In the genomic region with DNA sequence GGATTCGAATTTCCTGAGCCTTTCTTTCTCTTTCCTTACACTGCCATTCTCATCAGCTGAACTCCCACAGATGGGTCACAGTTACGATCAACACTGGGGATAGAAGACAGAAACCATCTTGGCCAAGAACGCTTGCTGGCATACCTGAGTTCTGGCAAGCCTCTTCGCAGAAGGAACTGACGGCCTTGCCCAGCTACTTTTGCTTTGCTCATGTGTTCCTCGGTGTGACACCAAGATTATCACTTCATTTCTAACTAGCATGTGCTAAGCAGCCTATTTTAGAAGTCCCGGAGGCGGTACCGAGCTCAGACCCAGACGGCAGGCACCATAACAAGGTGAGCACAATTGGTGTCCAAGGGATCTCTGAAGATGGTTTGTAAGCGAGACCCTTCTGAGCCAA, we compare ENCODE assay signal across 11 mouse cellular contexts.
"Had no signal": no experiment of that assay in that cellular context is flagged by ENCODE, and none has a peak within 500 bp of the region (broad histone marks: within the 10 kb centered on the region; RNA-seq: fewer than 3 reads in every experiment).

No protein-coding gene starts in this region.

- DNase-seq: kidney, postnatal 14 days; kidney, postnatal 4 days; layer of hippocampus, adult 9-11 months; liver, embryonic 13.5 days; lung, adult 2 months; lung, postnatal 14 days; lung, postnatal 4 days; midbrain, embryonic 14.5 days; right cerebral cortex, postnatal 14 days; spleen, adult 18-20 months; thymus, postnatal 25 days had no signal
